Mouse (Mus musculus): ENCODE results near the gene Spem2. TPM values are rescaled to one million over a fixed set of nuclear protein-coding genes. Genes with fewer than 3 reads are reported as not detected.
A peak's percentile ranks its signal among the peaks of the same experiment; 100 is the strongest.

Spem2 gene
- polyA plus RNA-seq, 1 experiment from 2014 or later: 0.10 TPM

- Histone ChIP-seq H3K27ac (no peak overlapping the region), H3K9me3 (no peaks in the 10 kb centered on the region), H3K9ac (no peak overlapping the region), H3K27me3 (peaks cover 41% of the 10 kb centered on the region), H3K4me2 (no peak overlapping the region), H3K36me3 (no peaks in the 10 kb centered on the region), H3K4me1 (replicated peaks) (peaks cover 11% of the 10 kb centered on the region), H3K4me3 (no peak overlapping the region)
- 76% methylated on average over 5 of the region's 5 CpGs for WGBS
- no peak for ATAC-seq (ENCODE audit: low FRiP score)
These were observed 26.8 kb downstream of the Spem2 start for GRCm38 (mm10) chr11:69791420-69791819.

GRCm38 (mm10) chr11:69789431-69789830 lies 28.8 kb downstream of the Spem2 start:
- WGBS: 66% methylated on average over 5 of the region's 5 CpGs

GRCm38 (mm10) chr11:69787306-69787705 lies 31.0 kb downstream of the Spem2 start:
- no peak for ATAC-seq (ENCODE audit: low FRiP score)
- H3K36me3 ChIP-seq: no peaks in the 10 kb centered on the region
- H3K9me3 ChIP-seq: no peaks in the 10 kb centered on the region
- no peaks in the 10 kb centered on the region for H3K4me1 ChIP-seq (replicated peaks)
- 82% methylated on average over 5 of the region's 5 CpGs for WGBS
- H3K4me3 ChIP-seq: no peak overlapping the region
- no peak overlapping the region for H3K9ac ChIP-seq
- no peak overlapping the region for H3K27ac ChIP-seq
- no peak overlapping the region for H3K4me2 ChIP-seq
- H3K27me3 ChIP-seq: peaks cover 5% of the 10 kb centered on the region; the same call in 1 of the 2 replicates

More at GRCm38 (mm10) chr11:69789431-69789830, 28.8 kb downstream of the Spem2 start:
- Histone ChIP-seq H3K9ac (no peak overlapping the region), H3K4me1 (replicated peaks) (no peaks in the 10 kb centered on the region), H3K9me3 (no peaks in the 10 kb centered on the region), H3K27ac (no peak overlapping the region), H3K27me3 (peaks cover 27% of the 10 kb centered on the region; the same call in 1 of the 2 replicates), H3K4me2 (no peak overlapping the region), H3K36me3 (no peaks in the 10 kb centered on the region), H3K4me3 (no peak overlapping the region)
- ATAC-seq (ENCODE audit: low FRiP score): no peak

- 51% methylated on average over 15 of the region's 15 CpGs for WGBS
- H3K4me3 ChIP-seq: no peak overlapping the region
- no peak overlapping the region for H3K27ac ChIP-seq
- peaks cover 3% of the 10 kb centered on the region; the same call in 1 of the 2 replicates for H3K27me3 ChIP-seq
- 0 out of 2 replicates have a peak, but pooled peaks cover 5% of the 10 kb centered on the region for H3K4me1 ChIP-seq (replicated peaks)
- H3K9ac ChIP-seq: no peak overlapping the region
- no peaks in the 10 kb centered on the region for H3K36me3 ChIP-seq
- no peak for ATAC-seq (ENCODE audit: low FRiP score)
- H3K9me3 ChIP-seq: no peaks in the 10 kb centered on the region
- no peak overlapping the region for H3K4me2 ChIP-seq
These were observed 33.4 kb downstream of the Spem2 start for GRCm38 (mm10) chr11:69784793-69785272.

- H3K27me3 ChIP-seq: peaks cover 23% of the 10 kb centered on the region
- 24% methylated on average over 4 of the region's 4 CpGs for WGBS
These were observed 36.4 kb downstream of the Spem2 start for GRCm38 (mm10) chr11:69781828-69782227.

GRCm38 (mm10) chr11:69778985-69779384 lies 39.3 kb downstream of the Spem2 start:
- peaks cover 23% of the 10 kb centered on the region for H3K27me3 ChIP-seq
- H3K36me3 ChIP-seq: peaks cover 33% of the 10 kb centered on the region
- no peak overlapping the region for H3K4me3 ChIP-seq
- H3K9ac ChIP-seq: no peak overlapping the region
- no peak overlapping the region for H3K27ac ChIP-seq
- 55% methylated on average over 7 of the region's 7 CpGs for WGBS
- no peaks in the 10 kb centered on the region for H3K9me3 ChIP-seq
- H3K4me2 ChIP-seq: no peak overlapping the region
- H3K4me1 ChIP-seq (replicated peaks): peaks cover 17% of the 10 kb centered on the region
- ATAC-seq (ENCODE audit: low FRiP score): no peak

More at GRCm38 (mm10) chr11:69781828-69782227, 36.4 kb downstream of the Spem2 start:
- no peak for ATAC-seq (ENCODE audit: low FRiP score)
- Histone ChIP-seq H3K4me3 (no peak overlapping the region), H3K4me1 (replicated peaks) (peaks cover 11% of the 10 kb centered on the region; the same call in 1 of the 2 replicates), H3K9ac (no peak overlapping the region), H3K27ac (no peak overlapping the region), H3K9me3 (no peaks in the 10 kb centered on the region), H3K4me2 (no peak overlapping the region), H3K36me3 (peaks cover 19% of the 10 kb centered on the region)

GRCm38 (mm10) chr11:69778258-69778982 lies 39.8 kb downstream of the Spem2 start:
- H3K27me3 ChIP-seq: peaks cover 23% of the 10 kb centered on the region
- 68% methylated on average over 23 of the region's 23 CpGs for WGBS
- ATAC-seq (ENCODE audit: low FRiP score): no peak
- no peak overlapping the region for H3K4me2 ChIP-seq
- peaks cover 17% of the 10 kb centered on the region for H3K4me1 ChIP-seq (replicated peaks)
- H3K9ac ChIP-seq: no peak overlapping the region
- no peak overlapping the region for H3K4me3 ChIP-seq
- H3K9me3 ChIP-seq: no peaks in the 10 kb centered on the region
- peaks cover 33% of the 10 kb centered on the region for H3K36me3 ChIP-seq
- no peak overlapping the region for H3K27ac ChIP-seq

GRCm38 (mm10) chr11:69777504-69778257 lies 40.6 kb downstream of the Spem2 start:
- ATAC-seq (ENCODE audit: low FRiP score): no peak
- H3K9ac ChIP-seq: peak overlapping the region; percentile 29; the same call in 1 of the 2 replicates
- H3K36me3 ChIP-seq: peaks cover 33% of the 10 kb centered on the region
- no peak overlapping the region for H3K27ac ChIP-seq
- H3K27me3 ChIP-seq: peaks cover 23% of the 10 kb centered on the region
- no peak overlapping the region for H3K4me3 ChIP-seq
- H3K9me3 ChIP-seq: no peaks in the 10 kb centered on the region
- peaks cover 17% of the 10 kb centered on the region for H3K4me1 ChIP-seq (replicated peaks)
- no peak overlapping the region for H3K4me2 ChIP-seq
- 68% methylated on average over 26 of the region's 26 CpGs for WGBS

GRCm38 (mm10) chr11:69776488-69776887 lies 41.8 kb downstream of the Spem2 start:
- Histone ChIP-seq H3K4me2 (no peak overlapping the region), H3K4me3 (no peak overlapping the region), H3K9ac (peak overlapping the region; percentile 9; the same call in 1 of the 2 replicates), H3K27ac (no peak overlapping the region), H3K4me1 (replicated peaks) (peaks cover 12% of the 10 kb centered on the region), H3K36me3 (peaks cover 33% of the 10 kb centered on the region), H3K27me3 (peaks cover 23% of the 10 kb centered on the region), H3K9me3 (no peaks in the 10 kb centered on the region)
- ATAC-seq (ENCODE audit: low FRiP score): no peak
- 82% methylated on average over 20 of the region's 20 CpGs for WGBS

GRCm38 (mm10) chr11:69775716-69776115 lies 42.5 kb downstream of the Spem2 start:
- H3K4me3 ChIP-seq: no peak overlapping the region
- peaks cover 12% of the 10 kb centered on the region for H3K4me1 ChIP-seq (replicated peaks)
- ATAC-seq (ENCODE audit: low FRiP score): no peak
- no peak overlapping the region for H3K4me2 ChIP-seq
- H3K27me3 ChIP-seq: peaks cover 23% of the 10 kb centered on the region
- WGBS: 62% methylated on average over 10 of the region's 10 CpGs
- no peaks in the 10 kb centered on the region for H3K9me3 ChIP-seq
- no peak overlapping the region for H3K27ac ChIP-seq
- peaks cover 33% of the 10 kb centered on the region for H3K36me3 ChIP-seq
- H3K9ac ChIP-seq: no peak overlapping the region

- no peak overlapping the region for H3K4me2 ChIP-seq
- no peak for ATAC-seq (ENCODE audit: low FRiP score)
- WGBS: 49% methylated on average over 5 of the region's 5 CpGs
- H3K9me3 ChIP-seq: no peaks in the 10 kb centered on the region
- H3K9ac ChIP-seq: no peak overlapping the region; the same call in 1 of the 2 replicates
- peaks cover 23% of the 10 kb centered on the region for H3K27me3 ChIP-seq
- H3K4me1 ChIP-seq (replicated peaks): peaks cover 12% of the 10 kb centered on the region
- H3K36me3 ChIP-seq: peaks cover 33% of the 10 kb centered on the region
- H3K27ac ChIP-seq: no peak overlapping the region
- no peak overlapping the region for H3K4me3 ChIP-seq
These were observed 43.3 kb downstream of the Spem2 start for GRCm38 (mm10) chr11:69774961-69775360.

- Histone ChIP-seq H3K4me1 (replicated peaks) (peaks cover 38% of the 10 kb centered on the region), H3K9ac (peak overlapping the region; percentile 43; the same call in 1 of the 2 replicates), H3K27ac (no peak overlapping the region), H3K9me3 (no peaks in the 10 kb centered on the region), H3K4me2 (peak overlapping the region; percentile 61), H3K36me3 (no peaks in the 10 kb centered on the region), H3K4me3 (no peak overlapping the region), H3K27me3 (no peaks in the 10 kb centered on the region)
- ATAC-seq (ENCODE audit: low FRiP score): no peak
- 72% methylated on average over 4 of the region's 4 CpGs for WGBS
These were observed 50.7 kb downstream of the Spem2 start for GRCm38 (mm10) chr11:69767625-69767909.

Measured in hindbrain, embryonic 13.5 days (tissue).